Mouse (Mus musculus) MEL (cell line): ENCODE measurements at regions not wholly inside any gene's neighbourhood (a gene's known extent, or its start where the extent isn't known, plus 50 kb on each side); places are given as distances from the start of the nearest gene placed in this dataset.
"Not testable (repeated sequence)": the region's sequence is repeated elsewhere in the genome, so short reads cannot be mapped to it uniquely, and the experiment has no call there.

Source experiments
- CHD2 ChIP-seq: IDR thresholded peaks from 2 replicates; pipeline ENCODE4 v1.6.1; 2011; ENCODE audit warnings: low read length, improper control_type of control experiment
- CTCF ChIP-seq, 3 experiments: IDR thresholded peaks in 2 of 3; conservative IDR thresholded peaks in 1 of 3; 2 replicates each; pipeline ENCODE4 v1.5.1; 2011 to 2012; ENCODE audit warnings: low read length in 3 of 3, low read depth in 2 of 3, mild to moderate bottlenecking in 2 of 3, improper control_type of control experiment in 1 of 3, inconsistent platforms in 1 of 3, mixed read lengths in 1 of 3, moderate library complexity in 1 of 3; ENCODE audit not compliant: control insufficient read depth in 1 of 3, insufficient read depth in 1 of 3, poor library complexity in 1 of 3, severe bottlenecking in 1 of 3
- ETS1 ChIP-seq: IDR thresholded peaks from 2 replicates; pipeline ENCODE4 v1.6.1; 2012; ENCODE audit warnings: low read depth, mild to moderate bottlenecking, inconsistent platforms, low read length, improper control_type of control experiment, moderate library complexity
- HCFC1 ChIP-seq: IDR thresholded peaks from 2 replicates; pipeline ENCODE4 v1.6.1; 2012; ENCODE audit warnings: low read depth, mild to moderate bottlenecking, inconsistent platforms, low read length, improper control_type of control experiment, moderate library complexity
- NRF1 ChIP-seq: IDR thresholded peaks from 2 replicates; pipeline ENCODE4 v1.6.1; 2014; ENCODE audit warnings: low read depth, mild to moderate bottlenecking, inconsistent platforms, low read length, improper control_type of control experiment, moderate library complexity; ENCODE audit not compliant: poor library complexity, insufficient read depth, severe bottlenecking
- POLR2A ChIP-seq, 2 experiments: IDR thresholded peaks; 2 replicates each; pipeline ENCODE4 v1.6.1; 2011 to 2012; ENCODE audit warnings: low read length in 2 of 2, mild to moderate bottlenecking in 2 of 2, control low read depth in 1 of 2, improper control_type of control experiment in 1 of 2, low read depth in 1 of 2, moderate library complexity in 1 of 2; ENCODE audit not compliant: control insufficient read depth in 1 of 2, insufficient read depth in 1 of 2, poor library complexity in 1 of 2
- SMC3 ChIP-seq: IDR thresholded peaks from 2 replicates; pipeline ENCODE4 v1.6.1; 2011; ENCODE audit warnings: low read depth, low read length, improper control_type of control experiment
- USF1 ChIP-seq: IDR thresholded peaks from 2 replicates; pipeline ENCODE4 v1.6.1; 2014; ENCODE audit warnings: low read depth, mild to moderate bottlenecking, inconsistent platforms, low read length, improper control_type of control experiment, moderate library complexity
- ZC3H11A ChIP-seq: IDR thresholded peaks from 2 replicates; pipeline ENCODE4 v1.6.1; 2012; ENCODE audit warnings: low read depth, mild to moderate bottlenecking, inconsistent platforms, low read length, improper control_type of control experiment

GRCm38 (mm10) chr14:53030227-53030626, 534.7 kb upstream of the Olfr1507 start:
- not testable (repeated sequence) for TF ChIP-seq CHD2; POLR2A (IDR thresholded peaks at IDR 0.05; ENCODE audit: control insufficient read depth in 1 of 2, insufficient read depth in 1 of 2, low read depth in 1 of 2, low read length in 2 of 2, poor library complexity in 1 of 2); CTCF (IDR thresholded peaks at IDR 0.05 in 2 of 3, conservative IDR thresholded peaks at IDR 0.05 in 1 of 3; ENCODE audit: control insufficient read depth in 1 of 3, insufficient read depth in 1 of 3, low read depth in 2 of 3, low read length in 3 of 3, poor library complexity in 1 of 3, severe bottlenecking in 1 of 3); SMC3; HCFC1; ZC3H11A; NRF1; ETS1; USF1
